Mouse (Mus musculus): ENCODE data around the gene Alpk3. TPM values are rescaled to one million over a fixed set of nuclear protein-coding genes. Genes with fewer than 3 reads are reported as not detected.

The Alpk3 gene
- polyA plus RNA-seq, 1 experiment from 2014 or later: 0.11 TPM

- H3K27ac ChIP-seq (replicated peaks): peak overlapping the region; percentile 58
- no peaks in the 10 kb centered on the region for H3K36me3 ChIP-seq (ENCODE audit: control insufficient read depth, insufficient read depth, low read length)
- H3K4me2 ChIP-seq (replicated peaks; ENCODE audit: low read depth): no peak overlapping the region
- DNase-seq (ENCODE audit: low spot score) (no peak), ATAC-seq (ENCODE audit: low FRiP score, low TSS enrichment) (peak; percentile 31)
- H3K4me3 ChIP-seq (ENCODE audit: low read depth, low read length): no peak overlapping the region
- peaks cover 2% of the 10 kb centered on the region; the same call in 1 of the 2 replicates for H3K4me1 ChIP-seq (replicated peaks; ENCODE audit: control insufficient read depth, insufficient read depth)
- no peaks in the 10 kb centered on the region for H3K9me3 ChIP-seq (ENCODE audit: control insufficient read depth, low read length)
- H3K9ac ChIP-seq (ENCODE audit: low read length): no peak overlapping the region
- WGBS: 24% methylated on average over 7 of the region's 7 CpGs
- TF ChIP-seq CTCF (IDR thresholded peaks at IDR 0.05; ENCODE audit: low read depth): no peak
- no peak for TF ChIP-seq EP300 (optimal IDR thresholded peaks at IDR 0.05)
- no peaks in the 10 kb centered on the region for H3K27me3 ChIP-seq (ENCODE audit: control insufficient read depth, insufficient read depth, low read length)
Measured at GRCm38 (mm10) chr7:81075299-81075698, 17.9 kb downstream of the Alpk3 start.

DNA sequence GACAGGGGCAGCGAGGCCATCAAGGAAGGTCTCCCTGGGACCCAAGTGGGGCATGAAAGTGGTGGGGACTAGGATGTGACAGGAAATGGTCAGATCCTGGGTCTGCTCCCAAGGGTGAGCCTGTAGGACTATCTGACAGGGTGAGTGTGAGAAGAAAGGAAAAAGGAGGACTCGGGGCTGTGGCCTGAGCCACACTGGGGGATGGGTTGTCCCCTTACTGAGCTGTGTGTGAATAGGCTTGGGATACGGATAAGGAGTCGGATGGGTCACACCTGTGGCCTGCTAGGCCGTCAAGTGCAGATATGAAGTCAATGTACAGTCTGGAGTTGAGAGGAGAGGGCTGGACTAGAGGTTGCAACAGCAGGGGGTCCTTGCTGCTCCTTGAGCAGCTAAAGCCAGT, 18.3 kb downstream of the Alpk3 start:
- H3K9ac ChIP-seq (ENCODE audit: low read length): no peak overlapping the region
- H3K27me3 ChIP-seq (ENCODE audit: control insufficient read depth, insufficient read depth, low read length): no peaks in the 10 kb centered on the region
- DNase-seq (ENCODE audit: low spot score) (no peak), ATAC-seq (ENCODE audit: low FRiP score, low TSS enrichment) (no peak)
- no peaks in the 10 kb centered on the region for H3K36me3 ChIP-seq (ENCODE audit: control insufficient read depth, insufficient read depth, low read length)
- H3K4me2 ChIP-seq (replicated peaks; ENCODE audit: low read depth): no peak overlapping the region
- WGBS: 84% methylated on average over 5 of the region's 5 CpGs
- H3K9me3 ChIP-seq (ENCODE audit: control insufficient read depth, low read length): no peaks in the 10 kb centered on the region
- TF ChIP-seq CTCF (IDR thresholded peaks at IDR 0.05; ENCODE audit: low read depth): no peak
- TF ChIP-seq EP300 (optimal IDR thresholded peaks at IDR 0.05): no peak
- no peak overlapping the region for H3K4me3 ChIP-seq (ENCODE audit: low read depth, low read length)
- peak overlapping the region; percentile 58 for H3K27ac ChIP-seq (replicated peaks)
- H3K4me1 ChIP-seq (replicated peaks; ENCODE audit: control insufficient read depth, insufficient read depth): peaks cover 2% of the 10 kb centered on the region; the same call in 1 of the 2 replicates

GRCm38 (mm10) chr7:81077009-81077408, 19.6 kb downstream of the Alpk3 start:
- TF ChIP-seq EP300 (optimal IDR thresholded peaks at IDR 0.05) (no peak), CTCF (IDR thresholded peaks at IDR 0.05; ENCODE audit: low read depth) (no peak)
- Histone ChIP-seq H3K36me3 (ENCODE audit: control insufficient read depth, insufficient read depth, low read length) (no peaks in the 10 kb centered on the region), H3K4me2 (replicated peaks; ENCODE audit: low read depth) (no peak overlapping the region), H3K27me3 (ENCODE audit: control insufficient read depth, insufficient read depth, low read length) (no peaks in the 10 kb centered on the region), H3K4me1 (replicated peaks; ENCODE audit: control insufficient read depth, insufficient read depth) (peaks cover 2% of the 10 kb centered on the region; the same call in 1 of the 2 replicates), H3K27ac (replicated peaks) (no peak overlapping the region), H3K4me3 (ENCODE audit: low read depth, low read length) (no peak overlapping the region), H3K9ac (ENCODE audit: low read length) (no peak overlapping the region), H3K9me3 (ENCODE audit: control insufficient read depth, low read length) (no peaks in the 10 kb centered on the region)
- ATAC-seq (ENCODE audit: low FRiP score, low TSS enrichment): no peak
- DNase-seq (ENCODE audit: low spot score): no peak
- 62% methylated on average over 6 of the region's 6 CpGs for WGBS

DNA sequence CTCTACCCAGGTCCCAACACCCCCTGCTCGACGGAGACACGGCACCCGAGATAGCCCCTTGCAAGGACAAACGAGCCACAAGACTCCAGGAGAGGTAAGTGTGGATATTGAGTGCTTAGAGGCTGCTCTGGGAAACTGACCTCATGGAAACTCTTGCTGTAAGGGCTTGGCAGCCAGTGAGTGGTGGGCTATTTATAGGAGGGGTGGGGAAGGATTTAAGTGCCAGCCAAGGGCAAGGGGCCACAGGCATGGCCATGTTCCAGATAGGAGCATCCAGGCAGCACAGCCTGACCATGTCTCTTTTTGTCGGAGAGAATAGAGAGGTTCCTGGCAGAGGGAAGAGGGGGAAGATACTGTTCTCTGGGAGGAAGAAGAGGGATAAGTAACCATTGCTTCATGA, 21.3 kb downstream of the Alpk3 start:
- ATAC-seq (ENCODE audit: low FRiP score, low TSS enrichment) (no peak), DNase-seq (ENCODE audit: low spot score) (no peak)
- H3K4me1 ChIP-seq (replicated peaks; ENCODE audit: control insufficient read depth, insufficient read depth): no peaks in the 10 kb centered on the region
- TF ChIP-seq EP300 (optimal IDR thresholded peaks at IDR 0.05) (no peak), CTCF (IDR thresholded peaks at IDR 0.05; ENCODE audit: low read depth) (no peak)
- H3K9me3 ChIP-seq (ENCODE audit: control insufficient read depth, low read length): no peaks in the 10 kb centered on the region
- no peak overlapping the region for H3K4me3 ChIP-seq (ENCODE audit: low read depth, low read length)
- no peak overlapping the region for H3K4me2 ChIP-seq (replicated peaks; ENCODE audit: low read depth)
- H3K27me3 ChIP-seq (ENCODE audit: control insufficient read depth, insufficient read depth, low read length): no peaks in the 10 kb centered on the region
- no peak overlapping the region for H3K27ac ChIP-seq (replicated peaks)
- H3K9ac ChIP-seq (ENCODE audit: low read length): no peak overlapping the region
- no peaks in the 10 kb centered on the region for H3K36me3 ChIP-seq (ENCODE audit: control insufficient read depth, insufficient read depth, low read length)
- 85% methylated on average over 6 of the region's 6 CpGs for WGBS

DNA sequence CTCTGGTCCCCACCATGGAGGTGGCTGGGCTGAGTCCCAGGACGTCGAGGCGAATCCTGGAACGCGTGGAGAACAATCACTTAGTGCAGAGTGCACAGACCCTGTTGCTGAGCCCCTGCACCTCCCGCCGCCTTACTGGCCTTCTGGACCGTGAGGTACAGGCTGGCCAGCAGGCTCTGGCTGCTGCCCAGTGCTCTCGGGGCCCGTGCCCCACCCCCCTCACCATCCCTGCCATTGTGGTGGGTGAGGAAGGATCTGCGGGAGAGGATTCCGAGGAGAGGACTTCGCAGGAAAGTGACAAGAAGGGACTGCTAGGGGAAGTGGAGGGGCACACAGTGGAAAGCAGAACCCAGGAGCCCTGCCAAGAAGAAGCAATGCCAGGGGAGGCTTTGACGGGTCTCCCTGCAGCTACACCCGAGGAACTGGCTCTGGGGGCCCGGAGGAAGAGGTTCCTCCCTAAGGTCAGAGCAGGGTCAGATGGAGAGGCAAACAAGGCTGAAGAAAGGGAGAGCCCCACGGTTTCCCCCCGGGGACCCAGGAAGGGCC, 36.1 kb downstream of the Alpk3 start:
- no peaks in the 10 kb centered on the region for H3K4me1 ChIP-seq (replicated peaks; ENCODE audit: control insufficient read depth, insufficient read depth)
- 39% methylated on average over 18 of the region's 18 CpGs for WGBS
- no peak overlapping the region for H3K4me3 ChIP-seq (ENCODE audit: low read depth, low read length)

DNA sequence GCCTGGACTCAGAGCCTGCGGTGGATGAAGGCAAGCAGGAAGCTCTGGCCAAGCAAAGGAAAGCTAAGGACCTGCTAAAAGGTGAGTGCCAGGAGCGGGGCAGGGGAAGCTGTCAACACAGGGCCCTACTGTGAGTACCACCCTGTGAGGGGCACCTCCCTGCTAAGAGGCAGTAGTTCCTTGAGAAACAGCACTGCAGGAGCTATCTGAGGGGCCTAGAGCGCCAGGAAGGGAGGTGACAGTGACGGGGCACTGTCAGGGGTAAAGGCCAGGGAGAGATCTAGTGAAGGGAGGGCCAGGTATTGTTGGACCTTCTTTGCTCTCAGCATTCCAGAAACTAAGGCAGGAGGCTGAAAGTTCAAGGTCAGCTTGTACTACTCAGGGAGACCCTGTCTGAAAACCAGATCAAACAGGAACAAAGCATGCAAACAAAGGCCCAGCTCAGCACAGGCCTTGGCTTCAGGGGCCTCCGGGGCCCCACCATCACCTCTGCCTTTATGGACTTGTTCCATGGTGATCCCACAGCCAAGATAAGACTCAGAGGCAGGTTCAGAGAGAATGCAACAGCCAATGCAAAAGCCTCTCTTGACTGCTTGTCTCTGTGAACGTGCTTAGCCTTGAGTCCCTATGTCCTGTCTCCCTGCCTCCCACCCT, 36.8 kb downstream of the Alpk3 start:
- no peak overlapping the region for H3K27ac ChIP-seq (replicated peaks)
- WGBS: 72% methylated on average over 6 of the region's 6 CpGs
- no peak overlapping the region for H3K9ac ChIP-seq (ENCODE audit: low read length)
- no peak overlapping the region for H3K4me3 ChIP-seq (ENCODE audit: low read depth, low read length)
- H3K4me2 ChIP-seq (replicated peaks; ENCODE audit: low read depth): no peak overlapping the region
- no peaks in the 10 kb centered on the region for H3K9me3 ChIP-seq (ENCODE audit: control insufficient read depth, low read length)
- TF ChIP-seq CTCF (IDR thresholded peaks at IDR 0.05; ENCODE audit: low read depth) (no peak), EP300 (optimal IDR thresholded peaks at IDR 0.05) (no peak)
- ATAC-seq (ENCODE audit: low FRiP score, low TSS enrichment) (peak; percentile 26; the same call in 1 of the 2 replicates), DNase-seq (ENCODE audit: low spot score) (no peak)
- H3K4me1 ChIP-seq (replicated peaks; ENCODE audit: control insufficient read depth, insufficient read depth): no peaks in the 10 kb centered on the region
- no peaks in the 10 kb centered on the region for H3K27me3 ChIP-seq (ENCODE audit: control insufficient read depth, insufficient read depth, low read length)
- no peaks in the 10 kb centered on the region for H3K36me3 ChIP-seq (ENCODE audit: control insufficient read depth, insufficient read depth, low read length)

More for the DNA sequence above, 36.1 kb downstream of the Alpk3 start:
- Histone ChIP-seq H3K9me3 (ENCODE audit: control insufficient read depth, low read length) (no peaks in the 10 kb centered on the region), H3K27me3 (ENCODE audit: control insufficient read depth, insufficient read depth, low read length) (no peaks in the 10 kb centered on the region), H3K4me2 (replicated peaks; ENCODE audit: low read depth) (no peak overlapping the region), H3K9ac (ENCODE audit: low read length) (no peak overlapping the region), H3K27ac (replicated peaks) (no peak overlapping the region), H3K36me3 (ENCODE audit: control insufficient read depth, insufficient read depth, low read length) (no peaks in the 10 kb centered on the region)
- DNase-seq (ENCODE audit: low spot score): no peak
- no peak for TF ChIP-seq CTCF (IDR thresholded peaks at IDR 0.05; ENCODE audit: low read depth)
- TF ChIP-seq EP300 (optimal IDR thresholded peaks at IDR 0.05): no peak
- ATAC-seq (ENCODE audit: low FRiP score, low TSS enrichment): peak; percentile 32; the same call in 1 of the 2 replicates
